Mouse (Mus musculus): ENCODE data around the gene Klf13. TPM values are rescaled to one million over a fixed set of nuclear protein-coding genes. Genes with fewer than 3 reads are reported as not detected.

Klf13 gene
- polyA plus RNA-seq, 1 experiment from 2014 or later: 89.0 TPM

DNA sequence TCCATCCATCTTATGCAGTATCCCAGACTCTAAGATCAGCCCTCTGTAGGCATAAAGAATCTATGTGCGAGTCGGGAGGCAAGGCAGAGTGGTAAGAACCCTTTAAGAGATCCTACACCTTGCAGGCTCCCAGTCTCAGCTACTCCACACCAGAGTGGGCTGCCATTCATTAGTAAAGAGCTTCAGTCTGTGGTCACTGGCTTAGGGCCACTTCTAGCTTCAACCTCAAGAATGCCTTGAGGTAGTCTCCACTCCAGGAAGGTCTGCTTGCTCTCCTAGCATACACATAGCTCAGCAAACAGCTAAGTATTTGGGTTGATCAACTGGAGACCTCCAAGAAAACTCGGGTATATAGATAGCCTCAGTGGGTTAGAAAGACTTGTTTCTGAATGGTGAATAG is 41.1 kb downstream of the Klf13 start:
- Histone ChIP-seq H3K4me2 (replicated peaks; ENCODE audit: low read depth, low read length) (peak overlapping the region; percentile 50), H3K9me3 (ENCODE audit: low read length) (no peaks in the 10 kb centered on the region), H3K36me3 (ENCODE audit: insufficient read depth, low read length) (no peaks in the 10 kb centered on the region), H3K4me3 (ENCODE audit: low read depth, low read length) (peak overlapping the region; percentile 11; the same call in 1 of the 2 replicates), H3K27ac (ENCODE audit: low read length) (peak overlapping the region; percentile 97), H3K27me3 (replicated peaks; ENCODE audit: insufficient read depth, low read length) (no peaks in the 10 kb centered on the region), H3K4me1 (ENCODE audit: insufficient read depth, low read depth, low read length) (peaks cover 31% of the 10 kb centered on the region), H3K9ac (replicated peaks; ENCODE audit: low read depth) (peak overlapping the region; percentile 37)
- TF ChIP-seq CTCF (IDR thresholded peaks at IDR 0.05): no peak
- no peak for TF ChIP-seq EP300 (IDR thresholded peaks at IDR 0.05)
- DNase-seq (ENCODE audit: low spot score): peak; percentile 61
- 23% methylated on average over 3 of the region's 3 CpGs for WGBS
- peak; percentile 11 for ATAC-seq

DNA sequence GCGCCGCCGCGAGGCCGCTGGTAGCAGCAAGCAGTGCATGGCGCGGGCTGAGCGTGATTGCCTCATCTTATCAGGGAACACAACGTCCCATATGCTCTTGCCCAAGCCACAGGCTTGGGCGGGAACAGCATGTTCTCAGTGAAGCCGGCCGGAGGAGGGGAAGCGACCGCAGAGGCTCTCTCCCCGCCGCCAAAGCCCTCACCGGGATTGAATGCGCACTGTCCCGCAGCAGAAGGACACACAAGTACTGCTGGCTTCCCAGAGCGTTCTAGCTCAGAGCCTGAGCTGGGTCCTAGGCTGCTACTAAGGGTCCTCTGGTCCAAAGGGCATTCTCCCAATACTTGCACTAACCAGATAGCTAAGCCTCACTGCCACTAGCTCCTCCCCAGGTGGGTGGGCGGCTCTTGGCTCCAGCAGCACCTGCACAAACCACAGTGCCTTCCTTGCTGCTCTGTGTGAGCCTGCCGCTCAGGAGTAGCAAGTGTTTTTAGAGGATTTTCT is 41.7 kb downstream of the Klf13 start:
- Histone ChIP-seq H3K27me3 (replicated peaks; ENCODE audit: insufficient read depth, low read length) (no peaks in the 10 kb centered on the region), H3K36me3 (ENCODE audit: insufficient read depth, low read length) (no peaks in the 10 kb centered on the region), H3K9ac (replicated peaks; ENCODE audit: low read depth) (peak overlapping the region; percentile 37), H3K4me1 (ENCODE audit: insufficient read depth, low read depth, low read length) (peaks cover 29% of the 10 kb centered on the region), H3K4me3 (ENCODE audit: low read depth, low read length) (peak overlapping the region; percentile 11; the same call in 1 of the 2 replicates), H3K9me3 (ENCODE audit: low read length) (no peaks in the 10 kb centered on the region), H3K27ac (ENCODE audit: low read length) (peak overlapping the region; percentile 97), H3K4me2 (replicated peaks; ENCODE audit: low read depth, low read length) (peak overlapping the region; percentile 50)
- peak; percentile 98 for ATAC-seq
- DNase-seq (ENCODE audit: low spot score): peak; percentile 99
- TF ChIP-seq EP300 (IDR thresholded peaks at IDR 0.05) (peak; percentile 100), CTCF (IDR thresholded peaks at IDR 0.05) (peak; percentile 86)
- WGBS: 2% methylated on average over 22 of the region's 22 CpGs

DNA sequence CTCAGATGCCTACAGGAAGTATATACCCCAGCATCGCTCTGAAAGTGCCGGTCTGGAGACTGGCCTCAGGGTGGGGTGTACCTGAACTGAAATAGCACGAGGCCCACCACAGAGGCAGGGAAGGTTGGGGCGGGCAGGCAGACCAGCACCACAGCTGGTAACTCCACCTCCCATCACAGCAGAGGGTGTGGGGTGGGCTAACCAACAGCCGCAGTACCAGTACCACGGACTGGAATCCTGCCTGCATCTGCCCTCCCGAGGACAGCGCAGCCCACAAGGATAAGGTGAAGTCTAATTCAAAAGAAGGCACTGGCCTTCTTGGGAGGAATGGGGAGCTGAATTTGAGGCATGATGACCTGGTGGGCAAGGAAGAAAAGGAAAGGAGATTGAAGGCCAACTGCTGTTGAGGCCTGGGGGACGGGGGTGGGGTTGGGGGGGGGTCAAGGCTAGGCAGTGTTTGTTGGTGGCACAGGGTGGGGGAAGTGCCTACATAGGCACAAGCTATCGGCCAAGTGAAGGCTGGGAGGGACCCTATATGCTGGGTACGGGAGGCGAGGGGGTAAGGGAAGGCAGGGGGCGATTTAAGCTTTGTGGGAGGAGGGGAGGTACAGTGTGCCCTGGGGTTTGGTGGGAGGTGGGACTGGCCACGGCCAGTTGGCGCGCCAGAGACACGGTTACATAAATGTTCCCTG is 42.3 kb downstream of the Klf13 start:
- H3K27me3 ChIP-seq (replicated peaks; ENCODE audit: insufficient read depth, low read length): no peaks in the 10 kb centered on the region
- H3K4me2 ChIP-seq (replicated peaks; ENCODE audit: low read depth, low read length): peak overlapping the region; percentile 50
- peak overlapping the region; percentile 10; the same call in 1 of the 2 replicates for H3K4me3 ChIP-seq (ENCODE audit: low read depth, low read length)
- peaks cover 29% of the 10 kb centered on the region for H3K4me1 ChIP-seq (ENCODE audit: insufficient read depth, low read depth, low read length)
- TF ChIP-seq EP300 (IDR thresholded peaks at IDR 0.05): no peak
- no peak for TF ChIP-seq CTCF (IDR thresholded peaks at IDR 0.05)
- H3K27ac ChIP-seq (ENCODE audit: low read length): peak overlapping the region; percentile 97
- WGBS: 22% methylated on average over 16 of the region's 17 CpGs
- DNase-seq (ENCODE audit: low spot score): peak; percentile 50
- H3K9me3 ChIP-seq (ENCODE audit: low read length): no peaks in the 10 kb centered on the region
- peak; percentile 9 for ATAC-seq
- no peaks in the 10 kb centered on the region for H3K36me3 ChIP-seq (ENCODE audit: insufficient read depth, low read length)
- H3K9ac ChIP-seq (replicated peaks; ENCODE audit: low read depth): peak overlapping the region; percentile 34

DNA sequence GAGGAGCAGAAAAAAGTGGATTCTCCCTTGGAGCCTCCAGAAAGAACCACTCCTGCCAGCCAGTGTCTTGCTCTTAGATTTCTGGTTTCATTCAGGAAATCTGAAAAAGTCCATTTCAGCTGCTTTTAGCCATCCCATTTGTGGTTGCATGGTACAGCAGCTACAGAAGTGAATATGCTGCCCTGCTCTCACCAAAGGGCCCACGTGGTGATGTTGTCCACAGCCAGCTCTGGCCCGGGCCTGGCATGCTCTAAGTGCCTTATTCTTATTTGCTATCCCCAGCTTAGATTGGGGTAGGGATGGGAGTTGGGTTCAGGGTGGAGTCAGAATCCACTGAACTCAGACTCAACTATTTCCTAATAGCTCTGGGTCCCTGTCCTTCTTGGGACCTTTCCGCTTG is 43.5 kb downstream of the Klf13 start:
- Histone ChIP-seq H3K9ac (replicated peaks; ENCODE audit: low read depth) (no peak overlapping the region), H3K4me2 (replicated peaks; ENCODE audit: low read depth, low read length) (no peak overlapping the region), H3K4me1 (ENCODE audit: insufficient read depth, low read depth, low read length) (peaks cover 29% of the 10 kb centered on the region), H3K27ac (ENCODE audit: low read length) (peak overlapping the region; percentile 39; the same call in 1 of the 2 replicates), H3K27me3 (replicated peaks; ENCODE audit: insufficient read depth, low read length) (no peaks in the 10 kb centered on the region), H3K4me3 (ENCODE audit: low read depth, low read length) (no peak overlapping the region), H3K36me3 (ENCODE audit: insufficient read depth, low read length) (peaks cover 6% of the 10 kb centered on the region; the same call in 1 of the 2 replicates), H3K9me3 (ENCODE audit: low read length) (no peaks in the 10 kb centered on the region)
- ATAC-seq (no peak), DNase-seq (ENCODE audit: low spot score) (no peak)
- TF ChIP-seq CTCF (IDR thresholded peaks at IDR 0.05): no peak
- WGBS: 80% methylated on average over 3 of the region's 3 CpGs

DNA sequence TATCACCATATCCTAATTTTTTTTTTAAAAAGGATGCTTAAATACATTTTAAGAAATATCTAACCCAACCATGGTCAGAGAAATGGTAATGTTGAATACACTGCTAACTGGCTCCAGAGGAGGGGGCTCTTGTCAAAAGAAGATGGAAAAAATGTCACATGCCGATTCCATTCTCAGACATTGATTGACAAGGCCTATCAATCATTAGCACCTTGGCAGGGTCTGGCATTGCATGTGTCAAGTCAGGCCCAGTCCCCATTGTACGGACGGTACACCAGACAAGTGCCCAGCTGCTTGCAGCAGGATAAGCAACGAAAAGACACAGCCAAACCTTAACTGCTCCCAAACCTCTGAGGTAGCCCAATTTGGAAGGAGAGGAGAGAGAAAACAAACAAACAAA is 44.1 kb downstream of the Klf13 start:
- 71% methylated on average over 4 of the region's 4 CpGs for WGBS
- H3K9ac ChIP-seq (replicated peaks; ENCODE audit: low read depth): no peak overlapping the region

DNA sequence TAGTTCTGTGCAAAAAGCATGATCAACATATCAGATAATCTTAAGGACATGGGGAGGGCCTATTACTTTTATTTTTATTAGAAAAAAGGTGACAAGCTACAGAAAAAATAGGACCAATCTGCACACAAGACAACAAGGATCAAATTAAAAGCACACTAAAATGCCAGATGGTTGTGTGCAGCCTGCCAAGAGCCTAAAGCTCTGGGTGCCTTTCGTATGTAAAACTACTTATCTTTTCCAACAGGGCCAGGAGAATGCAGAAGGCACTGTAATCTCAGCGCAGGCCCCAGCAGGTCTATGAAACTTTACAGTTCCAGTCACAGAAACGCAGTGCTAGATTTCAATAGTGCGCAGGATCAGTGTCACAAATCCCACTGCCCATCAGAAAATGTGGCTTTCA is 45.0 kb downstream of the Klf13 start:
- H3K9ac ChIP-seq (replicated peaks; ENCODE audit: low read depth): no peak overlapping the region
- no peak for TF ChIP-seq CTCF (IDR thresholded peaks at IDR 0.05)
- TF ChIP-seq EP300 (IDR thresholded peaks at IDR 0.05): no peak
- H3K9me3 ChIP-seq (ENCODE audit: low read length): no peaks in the 10 kb centered on the region
- peaks cover 29% of the 10 kb centered on the region for H3K4me1 ChIP-seq (ENCODE audit: insufficient read depth, low read depth, low read length)
- H3K4me2 ChIP-seq (replicated peaks; ENCODE audit: low read depth, low read length): no peak overlapping the region
- peaks cover 15% of the 10 kb centered on the region; the same call in 1 of the 2 replicates for H3K36me3 ChIP-seq (ENCODE audit: insufficient read depth, low read length)
- DNase-seq (ENCODE audit: low spot score): no peak
- no peak overlapping the region for H3K27ac ChIP-seq (ENCODE audit: low read length)
- ATAC-seq: no peak
- no peak overlapping the region for H3K4me3 ChIP-seq (ENCODE audit: low read depth, low read length)
- WGBS: 76% methylated on average over 4 of the region's 4 CpGs
- H3K27me3 ChIP-seq (replicated peaks; ENCODE audit: insufficient read depth, low read length): no peaks in the 10 kb centered on the region

More for the DNA sequence above, 44.1 kb downstream of the Klf13 start:
- TF ChIP-seq CTCF (IDR thresholded peaks at IDR 0.05) (no peak), EP300 (IDR thresholded peaks at IDR 0.05) (no peak)
- 0 out of 2 replicates have a peak overlapping the region, but pooled peaks have one; percentile 39 for H3K27ac ChIP-seq (ENCODE audit: low read length)
- no peak overlapping the region for H3K4me3 ChIP-seq (ENCODE audit: low read depth, low read length)
- ATAC-seq: no peak
- H3K4me2 ChIP-seq (replicated peaks; ENCODE audit: low read depth, low read length): no peak overlapping the region
- peaks cover 11% of the 10 kb centered on the region; the same call in 1 of the 2 replicates for H3K36me3 ChIP-seq (ENCODE audit: insufficient read depth, low read length)
- peaks cover 26% of the 10 kb centered on the region for H3K4me1 ChIP-seq (ENCODE audit: insufficient read depth, low read depth, low read length)
- no peaks in the 10 kb centered on the region for H3K27me3 ChIP-seq (replicated peaks; ENCODE audit: insufficient read depth, low read length)
- H3K9me3 ChIP-seq (ENCODE audit: low read length): no peaks in the 10 kb centered on the region
- no peak for DNase-seq (ENCODE audit: low spot score)
